Mouse (Mus musculus) CH12.LX (cell line): ENCODE data around the gene Mybph. TPM values are rescaled to one million over a fixed set of nuclear protein-coding genes. Genes with fewer than 3 reads are reported as not detected.

Experiments
- DNase-seq: peaks from one replicate; pipeline ENCODE4 v3.0.0-alpha.2; 2013; ENCODE audit errors: extremely low read depth
- H3K27ac ChIP-seq: 2 replicates; pipeline ENCODE4 v1.5.1; 2012; ENCODE audit warnings: low read depth, mild to moderate bottlenecking, control low read depth, moderate library complexity; ENCODE audit not compliant: insufficient read depth
- H3K27me3 ChIP-seq: replicated peaks from 2 replicates; pipeline ENCODE3; 2012; ENCODE audit warnings: inconsistent platforms
- H3K36me3 ChIP-seq, 2 experiments: replicated peaks in 1 of 2; 2 replicates each; pipeline versions ENCODE3 to v1.6.1; 2012; ENCODE audit warnings: inconsistent platforms in 1 of 2, low read length in 1 of 2, mild to moderate bottlenecking in 1 of 2, mixed read lengths in 1 of 2, moderate library complexity in 1 of 2; ENCODE audit not compliant: control insufficient read depth in 1 of 2, insufficient read depth in 1 of 2
- H3K4me1 ChIP-seq, 2 experiments: 2 replicates each; pipeline ENCODE4 v1.6.1; 2012; ENCODE audit warnings: inconsistent platforms in 1 of 2, moderate library complexity in 1 of 2; ENCODE audit not compliant: insufficient read depth in 2 of 2, control insufficient read depth in 1 of 2
- H3K4me2 ChIP-seq: 2 replicates; pipeline ENCODE4 v1.6.1; 2012; ENCODE audit warnings: low read depth, mild to moderate bottlenecking, control low read depth; ENCODE audit not compliant: poor library complexity, insufficient read depth, severe bottlenecking
- H3K4me3 ChIP-seq, 3 experiments: fragments of 150-350 bp in 1 of 3; sonication (generic) in 1 of 3; replicated peaks in 1 of 3; 2 replicates each; pipeline versions ENCODE3 to v1.5.1; 2011 to 2012; ENCODE audit warnings: low read depth in 2 of 3, low read length in 2 of 3, mild to moderate bottlenecking in 2 of 3, moderate library complexity in 2 of 3, control low read depth in 1 of 3, improper control_type of control experiment in 1 of 3, inconsistent platforms in 1 of 3, mixed read lengths in 1 of 3; ENCODE audit not compliant: poor library complexity in 1 of 3
- H3K79me2 ChIP-seq: replicated peaks from 2 replicates; pipeline ENCODE4 v1.6.1; 2012; ENCODE audit warnings: mild to moderate bottlenecking, moderate library complexity; ENCODE audit not compliant: control insufficient read depth, poor library complexity, insufficient read depth, severe bottlenecking; ENCODE audit errors: extremely low read depth
- H3K9ac ChIP-seq: 2 replicates; pipeline ENCODE4 v1.6.1; 2012; ENCODE audit warnings: low read depth, mild to moderate bottlenecking, control low read depth, moderate library complexity; ENCODE audit not compliant: insufficient read depth
- H3K9me3 ChIP-seq: replicated peaks from 2 replicates; pipeline ENCODE3; 2012; ENCODE audit warnings: low read length, inconsistent platforms, mixed read lengths
- BHLHE40 ChIP-seq: IDR thresholded peaks from 2 replicates; pipeline ENCODE4 v1.6.1; 2011; ENCODE audit warnings: mild to moderate bottlenecking, low read depth, low read length, improper control_type of control experiment
- E2F4 ChIP-seq: IDR thresholded peaks from 2 replicates; pipeline ENCODE4 v1.6.1; 2011; ENCODE audit warnings: low read depth, low read length, improper control_type of control experiment; ENCODE audit not compliant: insufficient replicate concordance
- ELF1 ChIP-seq: IDR thresholded peaks from 2 replicates; pipeline ENCODE4 v1.6.1; 2014; ENCODE audit warnings: low read depth, mild to moderate bottlenecking, inconsistent platforms, low read length, improper control_type of control experiment
- EP300 ChIP-seq: IDR thresholded peaks from 2 replicates; pipeline ENCODE4 v1.6.1; 2011; ENCODE audit warnings: low read length, improper control_type of control experiment
- ETS1 ChIP-seq: conservative IDR thresholded peaks from 2 replicates; pipeline ENCODE4 v1.6.1; 2012; ENCODE audit warnings: low read depth, mild to moderate bottlenecking, inconsistent platforms, low read length, improper control_type of control experiment, moderate library complexity
- GABPA ChIP-seq: IDR thresholded peaks from 2 replicates; pipeline ENCODE4 v1.6.1; 2012; ENCODE audit warnings: low read depth, low read length, improper control_type of control experiment, inconsistent platforms; ENCODE audit not compliant: insufficient replicate concordance
- HCFC1 ChIP-seq: IDR thresholded peaks from 2 replicates; pipeline ENCODE4 v1.6.1; 2012; ENCODE audit warnings: low read depth, mild to moderate bottlenecking, inconsistent platforms, low read length, improper control_type of control experiment
- KAT2A ChIP-seq: IDR thresholded peaks from 2 replicates; pipeline ENCODE4 v1.6.1; 2012; ENCODE audit warnings: low read length, improper control_type of control experiment, inconsistent platforms; ENCODE audit not compliant: insufficient replicate concordance
- MAZ ChIP-seq: IDR thresholded peaks from 2 replicates; pipeline ENCODE4 v1.6.1; 2012; ENCODE audit warnings: low read depth, mild to moderate bottlenecking, inconsistent platforms, low read length, improper control_type of control experiment, moderate library complexity
- MYC ChIP-seq: IDR thresholded peaks from 2 replicates; pipeline ENCODE4 v1.6.1; 2011; ENCODE audit warnings: low read depth, mild to moderate bottlenecking, improper control_type of control experiment, low read length
- NRF1 ChIP-seq: IDR thresholded peaks from 2 replicates; pipeline ENCODE4 v1.6.1; 2014; ENCODE audit warnings: low read depth, mild to moderate bottlenecking, inconsistent platforms, low read length, improper control_type of control experiment, moderate library complexity
- SMC3 ChIP-seq: IDR thresholded peaks from 2 replicates; pipeline ENCODE4 v1.6.1; 2011; ENCODE audit warnings: low read depth, low read length, improper control_type of control experiment
- UBTF ChIP-seq: IDR thresholded peaks from 2 replicates; pipeline ENCODE4 v1.6.1; 2012; ENCODE audit warnings: low read depth, mild to moderate bottlenecking, inconsistent platforms, low read length, improper control_type of control experiment, moderate library complexity
- USF1 ChIP-seq: IDR thresholded peaks from 2 replicates; pipeline ENCODE4 v1.6.1; 2014; ENCODE audit warnings: low read depth, mild to moderate bottlenecking, inconsistent platforms, low read length, improper control_type of control experiment
- USF2 ChIP-seq: conservative IDR thresholded peaks from 2 replicates; pipeline ENCODE4 v1.6.1; 2011; ENCODE audit warnings: low read depth, low read length, improper control_type of control experiment
- ZKSCAN1 ChIP-seq: IDR thresholded peaks from 2 replicates; pipeline ENCODE4 v1.6.1; 2012; ENCODE audit warnings: low read depth, inconsistent platforms, low read length, improper control_type of control experiment, borderline replicate concordance
- ZMIZ1 ChIP-seq: IDR thresholded peaks from 2 replicates; pipeline ENCODE4 v1.6.1; 2012; ENCODE audit warnings: low read depth, mild to moderate bottlenecking, inconsistent platforms, low read length, improper control_type of control experiment
- ZNF384 ChIP-seq: IDR thresholded peaks from 2 replicates; pipeline ENCODE4 v1.6.1; 2012; ENCODE audit warnings: low read depth, low read length, improper control_type of control experiment, inconsistent platforms
- dilution Hi-C: fragments of 300-500 bp; cut with MboI; formaldehyde crosslinking; loops from 2 replicates; pipeline ENCODE4 v1.14.3; 2020; ENCODE audit warnings: low sequenced_read_pairs; ENCODE audit not compliant: extremely low pct_unique_long_range_greater_than_20kb, extremely low pct_ligation_motif_present
- in situ Hi-C: fragments of 300-500 bp; cut with MboI; formaldehyde crosslinking; loops from 3 replicates; pipeline ENCODE4 v1.14.3; 2019; ENCODE audit warnings: low sequenced_read_pairs, low pct_ligation_motif_present, low pct_unique_long_range_greater_than_20kb, mixed read lengths
- polyA plus RNA-seq: library from polyadenylated mRNA; unstranded; fragments of >175 nt; gene quantifications from 2 replicates; pipeline ENCODE4 v1.2.1, GENCODE M21; 2012; ENCODE audit warnings: low read depth; ENCODE audit not compliant: insufficient read length
- total RNA-seq, 2 experiments: library from RNA; depleted of rRNA; stranded (reverse); fragments of 300-350 nt in 1 of 2; fragments of >200 nt in 1 of 2; gene quantifications; 2 replicates each; pipeline ENCODE4 v1.2.3; 2012 to 2014

Gene Mybph
- total and polyA plus RNA-seq, 3 experiments = 0.25 to 3.0 (median 0.51) TPM

DNA sequence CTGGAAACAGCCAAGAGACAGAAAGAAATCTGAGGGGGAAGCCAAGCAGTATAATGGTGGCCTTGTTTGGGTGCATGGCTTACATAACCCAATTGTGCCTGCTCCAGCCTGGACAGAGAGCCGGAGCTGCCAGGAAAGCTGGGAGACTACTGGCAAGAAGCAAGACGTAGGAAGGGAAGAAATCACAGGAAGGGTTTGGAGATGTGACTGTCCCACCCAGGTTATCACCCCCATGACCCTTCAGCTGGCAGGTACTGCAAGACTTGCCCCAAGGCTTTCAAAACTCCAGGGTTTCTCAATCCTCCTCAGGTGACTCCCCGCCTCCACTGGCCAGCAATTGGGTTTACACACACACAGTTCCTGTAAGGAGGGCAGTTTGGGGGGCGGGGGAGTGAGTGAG is 11.2 kb upstream of the Mybph start, which contains the start of gene Chil1:
Gene Chil1, plus strand, starts transcription at position 152 of the 400 bp plus-strand sequence.
- TF ChIP-seq ETS1 (no peak), MAZ (no peak), UBTF (no peak), GABPA (no peak), ZNF384 (no peak), USF2 (no peak), E2F4 (no peak), KAT2A (no peak), ZKSCAN1 (no peak), NRF1 (no peak), EP300 (no peak), ZMIZ1 (no peak)
- Histone ChIP-seq H3K79me2 (no peaks in the 10 kb centered on the region), H3K4me2 (no peak within 1 kb of the TSS), H3K36me3 (no peaks in the 10 kb centered on the region), H3K9ac (no peak within 1 kb of the TSS), H3K4me1 (peaks cover 0 to 34% of the 10 kb centered on the region in 2 experiments; a peak in 2 of 4 replicates), H3K27me3 (no peaks in the 10 kb centered on the region), H3K9me3 (no peaks in the 10 kb centered on the region), H3K4me3 (no peak within 1 kb of the TSS), H3K27ac (no peak within 1 kb of the TSS)
- no peak for DNase-seq
- dilution Hi-C loops = no loop called here
- in situ Hi-C loops = no loop called here

- peaks cover 12 to 40% of the 10 kb centered on the region in 2 experiments for H3K4me1 ChIP-seq
- no peak overlapping the region for H3K4me2 ChIP-seq
- H3K4me3 ChIP-seq = no peak overlapping the region
- H3K9ac ChIP-seq = no peak overlapping the region
- dilution Hi-C loops = no loop called here
- in situ Hi-C loops = no loop called here
- H3K9me3 ChIP-seq = no peaks in the 10 kb centered on the region
- no peaks in the 10 kb centered on the region for H3K27me3 ChIP-seq
- peaks cover 0 to 2% of the 10 kb centered on the region in 2 experiments for H3K36me3 ChIP-seq
- no peak overlapping the region for H3K27ac ChIP-seq
- no peak for DNase-seq
- TF ChIP-seq NRF1 = no peak
- TF ChIP-seq E2F4 = no peak
- TF ChIP-seq ELF1 = no peak
- no peak for TF ChIP-seq BHLHE40
- no peak; the same call in 1 of the 2 replicates for TF ChIP-seq ZNF384
- no peak for TF ChIP-seq HCFC1
- TF ChIP-seq USF1 = no peak
- no peak for TF ChIP-seq USF2
- no peak for TF ChIP-seq SMC3
- no peak for TF ChIP-seq MYC
- H3K79me2 ChIP-seq = no peaks in the 10 kb centered on the region
Observed at GRCm38 (mm10) chr1:134184089-134184488, 9.2 kb upstream of the Mybph start.
